Mouse (Mus musculus) lung, postnatal 0 days (tissue): ENCODE measurements around the gene Tchp.

Experiments
- CTCF ChIP-seq: IDR thresholded peaks from 2 replicates; pipeline ENCODE4 v1.5.1; 2016; ENCODE audit warnings: antibody characterized with exemption, mild to moderate bottlenecking
- EP300 ChIP-seq: IDR thresholded peaks from 2 replicates; pipeline ENCODE4 v1.6.1; 2016; ENCODE audit warnings: antibody characterized with exemption, mild to moderate bottlenecking, control low read depth

DNA sequence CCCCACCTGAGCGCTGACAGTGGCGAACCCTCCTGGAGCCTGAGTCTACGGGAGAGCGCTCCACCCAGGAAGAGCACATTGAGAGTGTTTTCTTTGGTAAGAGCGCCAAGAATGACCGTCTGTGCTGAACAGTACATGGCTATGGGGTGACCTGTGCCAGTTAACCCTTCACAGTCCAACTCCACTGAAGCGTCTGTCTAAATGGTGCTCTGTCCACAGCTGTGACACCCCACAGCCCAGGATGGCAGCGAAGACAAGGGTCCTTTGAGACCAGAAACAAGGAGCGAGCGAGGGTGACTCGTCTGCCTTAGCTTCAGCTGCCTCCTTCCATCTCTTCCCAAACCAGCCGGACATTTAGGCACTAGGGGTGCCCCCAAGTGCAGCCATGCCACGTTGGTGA lies 18.9 kb upstream of the Tchp start:
- TF ChIP-seq CTCF (no peak), EP300 (no peak)
